Mouse (Mus musculus) limb, embryonic 12.5 days (tissue): ENCODE data around the gene Slc26a6. TPM values are rescaled to one million over a fixed set of nuclear protein-coding genes. Genes with fewer than 3 reads are reported as not detected.

Source experiments
- ATAC-seq: fragments of 200-750 bp; cut with Nextera tagmentation; 2 replicates; pipeline ENCODE4 v1.8.0; 2017; ENCODE audit warnings: low read depth, moderate TSS enrichment; ENCODE audit not compliant: insufficient number of reproducible peaks, insufficient read depth, low FRiP score, low TSS enrichment
- H3K27ac ChIP-seq: fragments of 300-500 bp; sonication (generic); 2 replicates; pipeline ENCODE4 v1.5.1; 2016; ENCODE audit warnings: mild to moderate bottlenecking, moderate library complexity
- H3K27me3 ChIP-seq: fragments of 300-500 bp; sonication (generic); 2 replicates; pipeline ENCODE4 v1.6.1; 2016; ENCODE audit warnings: mild to moderate bottlenecking, moderate library complexity
- H3K36me3 ChIP-seq: fragments of 300-500 bp; sonication (generic); 2 replicates; pipeline ENCODE4 v1.6.1; 2016; ENCODE audit warnings: mild to moderate bottlenecking, moderate library complexity
- H3K4me1 ChIP-seq: fragments of 300-500 bp; sonication (generic); replicated peaks from 2 replicates; pipeline ENCODE4 v1.6.1; 2016
- H3K4me2 ChIP-seq: fragments of 300-500 bp; sonication (generic); 2 replicates; pipeline ENCODE4 v1.6.1; 2016; ENCODE audit warnings: mild to moderate bottlenecking, moderate library complexity
- H3K4me3 ChIP-seq: fragments of 300-500 bp; sonication (generic); replicated peaks from 2 replicates; pipeline ENCODE4 v1.5.1; 2016; ENCODE audit warnings: mild to moderate bottlenecking
- H3K9ac ChIP-seq: fragments of 300-500 bp; sonication (generic); replicated peaks from 2 replicates; pipeline ENCODE4 v1.6.1; 2016; ENCODE audit warnings: mild to moderate bottlenecking, moderate library complexity
- H3K9me3 ChIP-seq: fragments of 300-500 bp; sonication (generic); 2 replicates; pipeline ENCODE4 v1.6.1; 2016; ENCODE audit warnings: mild to moderate bottlenecking, moderate library complexity
- WGBS: fragments of 180-500 bp; shearing (Covaris S2); methylation state at CpG from one replicate; pipeline ENCODE4 v1.1.7; 2016; 5-methylcytosine and 5-hydroxymethylcytosine counted together
- polyA plus RNA-seq: library from polyadenylated mRNA; unstranded; fragments of >200 nt; fragmentation: Nextera tagmentation; extraction: Ambion mirVana; gene quantifications from 2 replicates; pipeline ENCODE4 v1.2.1, GENCODE M21; 2016

Slc26a6 gene
- polyA plus RNA-seq: 16.3 and 20.1 TPM in 2 replicates

DNA sequence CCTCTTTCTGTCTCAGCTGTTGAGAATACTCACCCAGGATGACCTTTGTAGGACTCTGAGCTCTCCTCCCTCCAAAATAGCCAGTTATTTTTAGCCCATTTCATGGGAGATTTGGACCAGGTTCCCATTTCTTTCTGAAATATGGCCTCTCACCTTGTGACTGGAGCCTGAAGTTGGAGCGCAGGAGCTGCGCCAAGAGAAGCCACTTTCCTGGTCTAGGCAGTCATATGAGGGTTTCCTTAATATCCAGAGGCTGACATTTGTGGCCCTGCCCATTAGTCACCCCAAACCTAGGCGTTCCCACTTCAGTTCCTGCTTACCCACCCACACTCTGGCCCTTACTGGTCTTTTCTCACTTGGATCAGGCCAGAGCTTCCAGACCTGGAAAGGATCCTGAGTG lies at the start of gene Slc26a6:
TSS of gene Slc26a6 (plus strand) at position 308 of the 400 bp plus-strand sequence.
- Histone ChIP-seq H3K4me3 (peak within 1 kb of the TSS; percentile 75), H3K27ac (peak within 1 kb of the TSS; percentile 84), H3K27me3 (no peaks in the 10 kb centered on the region), H3K9ac (peak within 1 kb of the TSS; percentile 79), H3K9me3 (no peaks in the 10 kb centered on the region), H3K4me1 (peaks cover 17% of the 10 kb centered on the region), H3K4me2 (peak within 1 kb of the TSS; percentile 65), H3K36me3 (peaks cover 18% of the 10 kb centered on the region)
- WGBS: 84% methylated on average over 3 of the region's 3 CpGs
- ATAC-seq: no peak

DNA sequence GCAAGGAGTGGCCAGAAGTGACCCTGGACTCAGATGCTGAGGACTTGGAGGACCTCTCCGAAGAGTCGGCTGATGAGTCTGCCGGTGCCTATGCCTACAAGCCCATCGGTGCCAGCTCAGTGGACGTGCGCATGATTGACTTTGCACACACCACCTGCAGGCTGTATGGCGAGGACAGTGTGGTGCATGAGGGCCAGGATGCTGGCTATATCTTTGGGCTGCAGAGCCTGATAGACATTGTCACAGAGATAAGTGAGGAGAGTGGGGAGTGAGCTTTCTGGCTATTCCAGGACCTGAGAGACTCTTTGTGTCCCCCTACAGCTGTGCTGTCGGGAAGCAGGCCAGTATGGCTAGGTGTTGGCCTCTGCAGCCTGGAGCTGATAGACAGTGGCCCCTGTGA lies 47.3 kb upstream of the Slc26a6 start:
- Histone ChIP-seq H3K9me3 (no peaks in the 10 kb centered on the region), H3K9ac (no peak overlapping the region), H3K4me2 (no peak overlapping the region), H3K36me3 (peaks cover 70% of the 10 kb centered on the region), H3K27me3 (no peaks in the 10 kb centered on the region), H3K27ac (no peak overlapping the region), H3K4me3 (no peak overlapping the region), H3K4me1 (peaks cover 11% of the 10 kb centered on the region)
- WGBS: 89% methylated on average over 8 of the region's 8 CpGs
- ATAC-seq: no peak

DNA sequence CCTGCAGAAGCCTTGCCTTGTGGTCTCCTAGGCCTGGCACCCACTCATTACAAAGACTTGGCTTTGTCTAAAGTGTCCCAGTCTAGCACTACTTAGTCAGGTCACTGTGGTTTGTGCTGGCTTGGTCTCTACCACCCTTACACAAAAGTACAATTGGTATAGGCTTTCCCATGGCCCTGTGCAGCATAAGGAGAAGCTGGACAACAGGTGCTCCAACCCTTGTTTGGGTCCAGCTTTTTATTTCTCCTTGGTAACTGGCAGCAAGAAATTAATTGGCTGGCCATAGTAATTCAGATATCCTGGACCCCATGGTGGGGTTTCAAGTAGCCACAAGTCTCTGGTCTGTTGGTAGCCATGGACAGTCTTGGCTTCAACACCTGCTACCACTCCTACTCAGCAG lies 46.7 kb upstream of the Slc26a6 start:
- H3K9ac ChIP-seq: no peak overlapping the region
- no peak overlapping the region for H3K4me3 ChIP-seq
- no peak overlapping the region for H3K4me2 ChIP-seq
- no peak overlapping the region for H3K27ac ChIP-seq
- H3K4me1 ChIP-seq: peaks cover 11% of the 10 kb centered on the region
- H3K27me3 ChIP-seq: no peaks in the 10 kb centered on the region
- H3K36me3 ChIP-seq: peaks cover 70% of the 10 kb centered on the region
- no peak for ATAC-seq
- H3K9me3 ChIP-seq: no peaks in the 10 kb centered on the region

DNA sequence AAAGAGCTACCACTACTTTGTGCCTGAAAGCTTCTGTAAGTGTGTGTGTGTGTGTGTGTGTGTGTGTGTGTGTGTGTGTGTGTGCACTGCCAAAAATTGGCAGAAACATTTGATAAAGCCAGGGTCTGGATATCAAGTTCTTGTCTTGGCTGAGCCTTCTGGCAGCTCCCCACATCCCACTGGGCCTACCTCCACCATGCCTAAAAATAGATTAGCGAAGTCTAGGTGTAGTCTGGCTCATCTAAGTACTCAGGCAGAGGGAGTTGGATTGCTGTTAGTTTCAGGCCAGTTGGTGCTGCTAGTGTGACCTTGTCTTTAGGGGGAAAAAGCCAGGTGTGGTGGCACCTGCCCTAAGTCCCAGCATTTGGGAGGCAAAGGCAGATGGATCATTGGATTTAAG lies 46.3 kb upstream of the Slc26a6 start:
- Histone ChIP-seq H3K4me1 (peaks cover 11% of the 10 kb centered on the region), H3K9ac (no peak overlapping the region), H3K27me3 (no peaks in the 10 kb centered on the region), H3K4me2 (no peak overlapping the region), H3K36me3 (peaks cover 70% of the 10 kb centered on the region), H3K27ac (no peak overlapping the region), H3K9me3 (no peaks in the 10 kb centered on the region), H3K4me3 (no peak overlapping the region)
- no peak for ATAC-seq
- 100% methylated on average over 1 of the region's 1 CpGs for WGBS

DNA sequence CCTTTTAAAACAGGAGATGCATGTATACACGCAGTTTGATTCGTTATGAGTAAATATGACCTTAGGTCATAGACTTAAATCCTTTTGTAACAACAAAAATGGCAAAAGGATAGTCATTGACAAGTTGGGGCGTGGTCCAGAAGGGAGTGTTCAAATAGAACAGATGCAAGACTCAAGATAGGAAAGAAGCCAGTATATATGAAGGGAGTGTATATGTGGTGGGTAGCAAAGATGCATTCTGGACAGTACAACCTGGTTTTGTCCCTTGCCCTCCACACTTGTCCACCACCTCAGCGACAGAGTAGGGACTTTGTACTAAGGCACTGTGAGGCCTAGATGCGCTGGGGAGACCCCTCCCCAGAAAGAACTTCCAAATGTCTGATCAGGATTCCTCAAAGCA lies 45.4 kb upstream of the Slc26a6 start:
- Histone ChIP-seq H3K9ac (no peak overlapping the region), H3K27ac (no peak overlapping the region; the same call in 1 of the 2 replicates)
- 0 out of 2 replicates have a peak, but pooled peaks have one; percentile 6 for ATAC-seq

DNA sequence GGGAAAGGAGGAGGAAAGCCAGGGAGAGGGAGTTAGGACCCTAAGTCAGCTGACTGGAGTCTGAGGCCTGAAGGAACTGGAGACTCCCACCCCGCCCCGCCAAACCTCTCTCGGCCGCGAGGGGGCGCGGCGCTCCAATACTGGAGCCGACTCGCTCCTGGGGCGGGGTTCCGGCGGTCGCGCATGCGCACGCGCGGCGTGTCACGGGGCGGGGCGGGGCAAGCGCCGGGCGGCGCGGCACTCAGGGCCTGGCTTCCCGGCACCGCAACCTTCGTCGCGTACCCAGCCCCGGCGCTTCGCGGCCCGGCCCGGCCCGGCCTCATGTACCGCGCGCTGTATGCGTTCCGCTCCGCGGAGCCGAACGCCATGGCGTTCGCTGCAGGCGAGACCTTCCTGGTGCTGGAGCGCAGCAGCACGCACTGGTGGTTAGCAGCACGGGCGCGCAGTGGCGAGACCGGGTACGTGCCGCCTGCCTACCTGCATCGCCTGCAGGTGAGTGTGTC lies 44.9 kb upstream of the Slc26a6 start, which contains the start of gene Nckipsd:
TSS of gene Nckipsd (plus strand) at position 206 of the 503 bp plus-strand sequence.
- Histone ChIP-seq H3K4me1 (peaks cover 11% of the 10 kb centered on the region), H3K4me2 (peak within 1 kb of the TSS; percentile 87), H3K9ac (peak within 1 kb of the TSS; percentile 84), H3K27ac (no peak within 1 kb of the TSS; the same call in 1 of the 2 replicates), H3K27me3 (no peaks in the 10 kb centered on the region), H3K9me3 (no peaks in the 10 kb centered on the region), H3K36me3 (peaks cover 69% of the 10 kb centered on the region), H3K4me3 (peak within 1 kb of the TSS; percentile 80)
- WGBS: 1% methylated on average over 62 of the region's 62 CpGs
- ATAC-seq: peak; percentile 70

More for the DNA sequence above, 45.4 kb upstream of the Slc26a6 start:
- H3K9me3 ChIP-seq: no peaks in the 10 kb centered on the region
- H3K27me3 ChIP-seq: no peaks in the 10 kb centered on the region
- peak overlapping the region; percentile 87; the same call in 1 of the 2 replicates for H3K4me2 ChIP-seq
- WGBS: 79% methylated on average over 5 of the region's 5 CpGs
- H3K36me3 ChIP-seq: peaks cover 70% of the 10 kb centered on the region
- peak overlapping the region; percentile 80; the same call in 1 of the 2 replicates for H3K4me3 ChIP-seq
- H3K4me1 ChIP-seq: peaks cover 11% of the 10 kb centered on the region

DNA sequence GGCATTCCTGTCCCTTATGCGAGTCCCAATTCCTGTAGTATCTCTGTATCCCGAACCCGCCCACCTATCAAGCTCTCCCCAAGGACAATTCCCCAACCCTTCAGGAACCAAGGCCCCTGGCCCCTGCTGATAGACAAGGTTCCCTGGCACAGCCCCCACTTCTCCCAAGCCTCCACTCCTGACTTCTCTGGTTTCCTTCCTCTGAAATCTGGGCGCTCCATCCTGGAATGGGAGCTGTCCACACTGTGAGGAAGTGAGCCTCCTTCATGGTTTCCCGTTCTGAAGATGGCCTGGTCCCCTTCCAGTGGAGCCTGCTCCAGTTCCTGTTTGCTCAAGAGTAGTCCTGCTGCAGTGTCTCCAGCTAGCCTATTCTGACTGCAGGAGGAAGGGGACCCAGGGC lies 43.9 kb upstream of the Slc26a6 start:
- no peak for ATAC-seq
- Histone ChIP-seq H3K4me1 (peaks cover 11% of the 10 kb centered on the region), H3K9ac (peak overlapping the region; percentile 84), H3K9me3 (no peaks in the 10 kb centered on the region), H3K36me3 (peaks cover 68% of the 10 kb centered on the region), H3K27me3 (no peaks in the 10 kb centered on the region), H3K27ac (no peak overlapping the region), H3K4me3 (peak overlapping the region; percentile 80), H3K4me2 (peak overlapping the region; percentile 87)
- WGBS: 70% methylated on average over 5 of the region's 5 CpGs

DNA sequence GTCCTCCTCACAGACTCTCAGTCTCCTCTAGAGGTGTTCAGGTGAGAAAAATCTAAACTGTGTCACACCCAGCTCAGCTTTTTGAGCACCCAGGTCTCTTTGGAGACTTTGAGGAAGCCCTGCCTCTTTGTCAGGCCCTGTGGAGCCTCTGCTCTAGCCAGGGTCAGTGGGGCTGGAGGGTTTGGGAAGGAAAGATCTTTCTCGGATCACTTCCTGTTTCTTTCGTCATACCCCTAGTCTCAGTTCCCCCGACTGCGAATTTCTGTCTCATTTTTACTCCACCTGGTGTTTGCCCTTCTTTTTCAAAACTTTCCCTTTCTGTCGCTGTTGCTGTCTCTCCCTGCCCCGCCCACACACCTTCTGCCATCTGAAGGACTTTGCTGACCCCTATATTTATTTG lies 43.4 kb upstream of the Slc26a6 start:
- no peaks in the 10 kb centered on the region for H3K27me3 ChIP-seq
- no peak overlapping the region for H3K4me3 ChIP-seq
- no peaks in the 10 kb centered on the region for H3K9me3 ChIP-seq
- WGBS: 84% methylated on average over 6 of the region's 6 CpGs
- no peak for ATAC-seq
- 0 out of 2 replicates have a peak overlapping the region, but pooled peaks have one; percentile 87 for H3K4me2 ChIP-seq
- H3K27ac ChIP-seq: no peak overlapping the region
- peaks cover 11% of the 10 kb centered on the region for H3K4me1 ChIP-seq
- H3K36me3 ChIP-seq: peaks cover 68% of the 10 kb centered on the region
- 0 out of 2 replicates have a peak overlapping the region, but pooled peaks have one; percentile 8 for H3K9ac ChIP-seq

DNA sequence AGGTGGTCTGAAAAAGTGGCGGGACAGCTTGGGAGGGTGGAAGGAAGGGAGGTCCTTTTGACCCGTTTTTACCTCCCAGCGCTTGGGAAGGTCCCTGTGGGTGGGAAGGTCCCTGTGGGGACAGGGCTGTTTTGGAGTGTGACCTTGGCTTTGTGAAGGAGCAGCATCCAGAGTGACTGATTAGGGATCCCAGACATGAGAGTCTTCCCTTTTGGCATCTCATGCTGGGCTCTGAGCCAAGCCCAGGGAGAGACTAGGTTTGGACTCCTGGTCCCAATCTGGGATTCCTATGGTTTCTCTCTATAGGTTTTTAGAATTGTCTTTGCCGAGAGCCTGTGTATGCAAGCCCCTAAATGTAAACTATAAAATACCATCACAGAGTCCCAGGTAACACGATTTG lies 42.6 kb upstream of the Slc26a6 start:
- H3K4me2 ChIP-seq: no peak overlapping the region
- no peak overlapping the region for H3K27ac ChIP-seq
- peaks cover 68% of the 10 kb centered on the region for H3K36me3 ChIP-seq
- no peaks in the 10 kb centered on the region for H3K9me3 ChIP-seq
- ATAC-seq: no peak
- H3K27me3 ChIP-seq: no peaks in the 10 kb centered on the region
- H3K4me3 ChIP-seq: no peak overlapping the region
- 87% methylated on average over 5 of the region's 5 CpGs for WGBS
- H3K9ac ChIP-seq: no peak overlapping the region
- peaks cover 11% of the 10 kb centered on the region for H3K4me1 ChIP-seq

DNA sequence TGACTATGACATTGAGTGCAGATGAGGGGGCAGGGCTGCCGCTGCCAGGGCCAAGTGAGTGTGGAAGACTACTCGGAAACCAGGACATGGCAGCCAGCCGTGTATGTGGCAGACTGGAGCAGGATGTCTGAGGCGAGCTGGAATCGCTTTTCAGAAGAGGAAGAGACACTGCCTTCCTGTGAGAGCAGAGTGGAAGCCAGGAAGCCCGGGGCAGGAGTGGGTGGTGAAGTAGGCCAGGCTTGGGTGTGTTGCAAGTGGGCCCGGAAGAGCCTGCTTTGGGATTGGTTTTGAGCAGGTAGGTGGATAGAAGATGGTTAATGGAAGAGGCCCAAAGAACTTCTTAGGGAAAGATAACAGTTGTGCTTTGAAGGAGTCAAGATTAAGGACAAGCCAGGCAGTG lies 37.5 kb upstream of the Slc26a6 start:
- H3K4me3 ChIP-seq: no peak overlapping the region
- no peak overlapping the region for H3K4me2 ChIP-seq
- no peaks in the 10 kb centered on the region for H3K27me3 ChIP-seq
- no peak for ATAC-seq
- H3K9me3 ChIP-seq: no peaks in the 10 kb centered on the region
- H3K36me3 ChIP-seq: peaks cover 73% of the 10 kb centered on the region
- no peaks in the 10 kb centered on the region for H3K4me1 ChIP-seq
- no peak overlapping the region for H3K27ac ChIP-seq
- 88% methylated on average over 7 of the region's 7 CpGs for WGBS
- no peak overlapping the region for H3K9ac ChIP-seq

DNA sequence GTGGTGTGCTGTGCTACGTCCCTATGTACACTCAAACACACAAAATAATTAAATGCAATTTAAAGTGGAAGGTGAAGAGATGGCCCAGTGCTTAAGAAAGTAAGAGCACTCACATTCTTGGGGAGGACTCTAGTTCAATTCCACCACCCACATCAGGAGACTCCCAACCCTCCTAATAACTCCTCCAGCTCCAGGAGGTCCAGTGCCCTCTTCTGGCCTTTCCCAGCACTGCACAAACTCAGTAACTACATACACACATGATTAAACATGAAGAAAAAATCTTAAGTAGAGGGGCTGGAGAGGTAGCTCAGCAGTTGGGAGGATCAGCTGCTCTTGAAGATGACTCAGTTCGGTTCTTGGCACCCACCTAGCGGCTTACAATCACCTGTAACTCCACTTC lies 33.6 kb upstream of the Slc26a6 start:
- Histone ChIP-seq H3K9me3 (no peaks in the 10 kb centered on the region), H3K4me2 (no peak overlapping the region), H3K4me1 (no peaks in the 10 kb centered on the region), H3K36me3 (peaks cover 36% of the 10 kb centered on the region), H3K27me3 (peaks cover 28% of the 10 kb centered on the region), H3K27ac (no peak overlapping the region), H3K9ac (no peak overlapping the region), H3K4me3 (no peak overlapping the region)
- ATAC-seq: no peak
- WGBS: 74% methylated on average over 3 of the region's 3 CpGs

DNA sequence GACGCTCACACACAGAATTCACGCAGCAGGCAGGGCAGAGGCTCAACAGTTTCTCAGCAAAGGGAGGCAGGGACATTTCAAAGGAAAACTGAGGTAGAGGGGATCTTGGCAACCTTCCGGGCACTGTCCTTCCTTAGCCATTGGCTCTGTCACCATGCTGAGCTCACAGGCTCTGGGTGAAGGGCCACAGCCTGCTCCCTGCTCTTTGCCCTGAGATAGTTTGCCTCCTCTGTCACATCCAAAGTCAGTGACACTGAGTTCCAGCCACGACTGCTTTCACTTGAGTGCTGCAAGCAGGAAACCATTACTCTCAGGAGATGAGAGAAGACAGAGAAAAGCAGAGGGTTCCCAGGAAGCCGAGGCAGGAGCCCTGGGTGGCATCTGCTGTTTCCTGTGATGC lies 33.0 kb upstream of the Slc26a6 start:
- no peak overlapping the region for H3K27ac ChIP-seq
- H3K9me3 ChIP-seq: no peaks in the 10 kb centered on the region
- H3K36me3 ChIP-seq: peaks cover 31% of the 10 kb centered on the region
- no peak overlapping the region for H3K9ac ChIP-seq
- H3K4me2 ChIP-seq: no peak overlapping the region
- peaks cover 33% of the 10 kb centered on the region for H3K27me3 ChIP-seq
- H3K4me3 ChIP-seq: no peak overlapping the region
- no peaks in the 10 kb centered on the region for H3K4me1 ChIP-seq
- 59% methylated on average over 5 of the region's 5 CpGs for WGBS
- no peak for ATAC-seq
